Mouse (Mus musculus) frontal cortex, adult 2 months (tissue): ENCODE results near the gene Dnah7c. TPM values are rescaled to one million over a fixed set of nuclear protein-coding genes. Genes with fewer than 3 reads are reported as not detected.

Experiments
- DNase-seq, 2 experiments: peaks; one replicate each; pipeline ENCODE4 v3.0.0; 2022; ENCODE audit warnings: low spot score in 1 of 2; ENCODE audit errors: extremely low spot score in 1 of 2
- polyA plus RNA-seq: library from polyadenylated mRNA; depleted of rRNA; stranded (reverse); fragments of >200 nt; gene quantifications from 2 replicates; pipeline ENCODE4 v1.2.3, GENCODE M21; 2012

Dnah7c gene
- polyA plus RNA-seq, 1 experiment = 0.54 TPM

GRCm38 (mm10) chr1:46852600-46853272, 427.3 kb downstream of the Dnah7c start:
- peak; percentile 58 to 75 for DNase-seq

DNA sequence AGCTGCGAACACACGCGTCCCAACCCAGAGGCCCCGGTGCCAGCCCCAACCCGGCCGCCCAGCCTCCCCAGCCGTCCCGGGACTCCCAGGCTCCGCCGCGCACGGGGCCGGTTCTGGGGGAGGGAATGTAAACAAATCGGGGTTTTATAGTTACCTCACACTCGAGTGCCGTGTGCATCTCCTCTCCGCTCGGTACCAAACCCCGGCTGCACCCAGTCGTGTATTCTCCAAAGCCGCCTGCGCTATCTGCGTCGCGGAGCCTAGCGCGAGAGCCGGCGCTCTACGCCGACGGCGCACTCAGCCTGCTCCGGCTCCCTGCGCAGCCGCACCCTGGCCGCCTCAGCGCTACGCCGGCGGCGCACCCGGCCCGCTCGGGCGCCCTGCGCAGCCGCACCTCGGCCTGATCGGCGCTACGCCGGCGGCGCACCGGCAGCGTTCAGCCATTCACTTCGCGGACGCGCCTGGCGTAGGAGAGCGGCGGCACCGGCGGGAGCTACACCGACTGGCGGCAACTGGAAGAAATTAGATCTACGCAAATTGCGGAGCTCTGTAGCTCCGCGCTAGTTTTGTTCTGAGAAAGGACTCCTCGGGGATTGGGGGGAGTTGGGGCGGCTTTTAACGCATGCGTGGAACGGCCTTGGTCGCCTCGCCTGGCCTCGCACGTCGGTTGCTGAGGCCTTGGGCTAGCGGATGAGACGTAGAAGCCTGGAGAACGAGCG, 428.1 kb downstream of the Dnah7c start:
- peak; percentile 93 to 99 for DNase-seq

DNA sequence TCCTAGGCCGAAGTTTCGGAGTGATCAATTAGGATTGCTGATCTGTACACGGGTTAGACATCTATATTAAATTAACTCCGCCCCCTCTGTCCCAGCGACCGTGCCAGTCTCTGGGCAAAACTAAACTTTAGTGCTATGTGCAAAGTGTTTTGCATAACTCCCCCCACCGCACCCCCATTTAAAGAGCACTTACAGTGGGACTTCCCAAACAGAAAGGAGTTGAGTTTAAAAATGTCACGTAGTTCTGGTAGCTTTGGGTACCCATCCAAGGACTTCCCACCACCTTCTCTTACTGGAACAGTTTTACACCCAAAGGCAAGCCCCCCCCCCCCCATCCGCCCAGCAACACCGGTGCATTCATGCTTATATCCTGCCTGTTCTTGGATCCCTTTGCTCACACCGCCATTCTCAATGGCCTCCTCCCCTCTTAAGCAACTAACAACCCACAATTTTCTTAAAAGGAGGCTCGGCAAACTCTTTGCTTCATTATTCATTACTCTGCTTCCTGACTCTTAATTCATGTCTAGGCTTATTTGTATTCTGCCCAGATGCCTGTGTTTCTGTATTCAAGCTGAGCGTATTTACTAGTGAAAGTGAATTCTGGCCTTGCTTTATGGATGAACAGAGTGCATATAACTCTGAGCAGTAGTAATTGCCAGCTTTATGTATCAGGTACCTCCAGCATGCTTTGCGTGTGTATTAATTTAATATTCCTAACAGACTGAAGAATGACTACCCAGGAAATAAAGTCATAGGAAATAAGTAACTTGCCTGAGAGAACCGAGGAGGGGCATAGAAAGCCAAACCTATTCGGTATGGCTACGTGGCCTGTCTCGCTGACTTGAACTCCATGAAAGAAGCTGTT, 428.9 kb downstream of the Dnah7c start:
- no peak for DNase-seq

GRCm38 (mm10) chr1:46856498-46856897, 431.1 kb downstream of the Dnah7c start:
- DNase-seq = no peak
